Mouse (Mus musculus): Measurements from ENCODE around the gene Gpcpd1. TPM values are rescaled to one million over a fixed set of nuclear protein-coding genes. Genes with fewer than 3 reads are reported as not detected.

Gene Gpcpd1
- polyA plus RNA-seq (2015; fragmentation: Nextera tagmentation; extraction: Ambion mirVana) = 64.7 and 73.0 TPM in 2 replicates

GRCm38 (mm10) chr2:132587240-132587779 lies at the start of gene Gpcpd1:
Gene Gpcpd1 (minus strand): TSS chr2:132587729.
- Histone ChIP-seq H3K27me3 (no peaks in the 10 kb centered on the region), H3K4me1 (replicated peaks) (peaks cover 3% of the 10 kb centered on the region; the same call in 1 of the 2 replicates), H3K9ac (no peak within 1 kb of the TSS), H3K27ac (replicated peaks) (no peak within 1 kb of the TSS), H3K9me3 (replicated peaks) (no peaks in the 10 kb centered on the region), H3K4me3 (replicated peaks) (no peak within 1 kb of the TSS), H3K4me2 (no peak within 1 kb of the TSS), H3K36me3 (replicated peaks) (no peaks in the 10 kb centered on the region)
- no peak for ATAC-seq (ENCODE audit: insufficient read depth)
- 75% methylated on average over 7 of the region's 7 CpGs for WGBS (ENCODE audit: insufficient replicate concordance)

GRCm38 (mm10) chr2:132636534-132636933 lies 49.0 kb upstream of the Gpcpd1 start:
- no peak for ATAC-seq (ENCODE audit: insufficient read depth)
- Histone ChIP-seq H3K9me3 (replicated peaks) (no peaks in the 10 kb centered on the region), H3K4me3 (replicated peaks) (no peak overlapping the region), H3K36me3 (replicated peaks) (no peaks in the 10 kb centered on the region), H3K9ac (no peak overlapping the region), H3K4me2 (no peak overlapping the region), H3K27ac (replicated peaks) (no peak overlapping the region), H3K4me1 (replicated peaks) (peaks cover 11% of the 10 kb centered on the region), H3K27me3 (no peaks in the 10 kb centered on the region)
- WGBS (ENCODE audit: insufficient replicate concordance) = 63% methylated on average over 1 of the region's 1 CpGs

- Histone ChIP-seq H3K4me3 (replicated peaks) (no peak overlapping the region), H3K9me3 (replicated peaks) (no peaks in the 10 kb centered on the region), H3K27me3 (no peaks in the 10 kb centered on the region), H3K36me3 (replicated peaks) (no peaks in the 10 kb centered on the region), H3K27ac (replicated peaks) (no peak overlapping the region), H3K4me1 (replicated peaks) (no peaks in the 10 kb centered on the region), H3K4me2 (no peak overlapping the region), H3K9ac (no peak overlapping the region)
- WGBS (ENCODE audit: insufficient replicate concordance) = 71% methylated on average over 2 of the region's 2 CpGs
- ATAC-seq (ENCODE audit: insufficient read depth) = no peak
Observed at GRCm38 (mm10) chr2:132628626-132629025, 41.1 kb upstream of the Gpcpd1 start.

- ATAC-seq (ENCODE audit: insufficient read depth) = no peak
- H3K36me3 ChIP-seq (replicated peaks) = no peaks in the 10 kb centered on the region
- no peak overlapping the region for H3K9ac ChIP-seq
- no peaks in the 10 kb centered on the region for H3K9me3 ChIP-seq (replicated peaks)
- H3K27me3 ChIP-seq = no peaks in the 10 kb centered on the region
- H3K4me3 ChIP-seq (replicated peaks) = no peak overlapping the region
- WGBS (ENCODE audit: insufficient replicate concordance) = 64% methylated on average over 1 of the region's 1 CpGs
- no peaks in the 10 kb centered on the region for H3K4me1 ChIP-seq (replicated peaks)
- no peak overlapping the region for H3K4me2 ChIP-seq
- no peak overlapping the region for H3K27ac ChIP-seq (replicated peaks)
Observed at GRCm38 (mm10) chr2:132623092-132623491, 35.6 kb upstream of the Gpcpd1 start.

GRCm38 (mm10) chr2:132617693-132618092 lies 30.2 kb upstream of the Gpcpd1 start:
- H3K4me2 ChIP-seq = no peak overlapping the region
- no peaks in the 10 kb centered on the region for H3K9me3 ChIP-seq (replicated peaks)
- H3K9ac ChIP-seq = no peak overlapping the region
- ATAC-seq (ENCODE audit: insufficient read depth) = no peak
- H3K4me3 ChIP-seq (replicated peaks) = no peak overlapping the region
- no peak overlapping the region for H3K27ac ChIP-seq (replicated peaks)
- H3K27me3 ChIP-seq = no peaks in the 10 kb centered on the region
- WGBS (ENCODE audit: insufficient replicate concordance) = 53% methylated on average over 3 of the region's 3 CpGs
- no peaks in the 10 kb centered on the region for H3K4me1 ChIP-seq (replicated peaks)
- no peaks in the 10 kb centered on the region for H3K36me3 ChIP-seq (replicated peaks)

GRCm38 (mm10) chr2:132613581-132614188 lies 26.2 kb upstream of the Gpcpd1 start:
- no peaks in the 10 kb centered on the region for H3K36me3 ChIP-seq (replicated peaks)
- 40% methylated on average over 5 of the region's 5 CpGs for WGBS (ENCODE audit: insufficient replicate concordance)
- no peak overlapping the region for H3K9ac ChIP-seq
- no peaks in the 10 kb centered on the region for H3K27me3 ChIP-seq
- H3K4me2 ChIP-seq = no peak overlapping the region
- no peak overlapping the region for H3K4me3 ChIP-seq (replicated peaks)
- ATAC-seq (ENCODE audit: insufficient read depth) = no peak
- H3K9me3 ChIP-seq (replicated peaks) = no peaks in the 10 kb centered on the region
- H3K27ac ChIP-seq (replicated peaks) = no peak overlapping the region
- no peaks in the 10 kb centered on the region for H3K4me1 ChIP-seq (replicated peaks)

- no peak for ATAC-seq (ENCODE audit: insufficient read depth)
- H3K9me3 ChIP-seq (replicated peaks) = no peaks in the 10 kb centered on the region
- H3K4me2 ChIP-seq = no peak overlapping the region
- WGBS (ENCODE audit: insufficient replicate concordance) = 71% methylated on average over 4 of the region's 4 CpGs
- H3K27me3 ChIP-seq = no peaks in the 10 kb centered on the region
- H3K9ac ChIP-seq = no peak overlapping the region
- no peaks in the 10 kb centered on the region for H3K36me3 ChIP-seq (replicated peaks)
- no peak overlapping the region for H3K27ac ChIP-seq (replicated peaks)
- peaks cover 7% of the 10 kb centered on the region; the same call in 1 of the 2 replicates for H3K4me1 ChIP-seq (replicated peaks)
- no peak overlapping the region for H3K4me3 ChIP-seq (replicated peaks)
Observed at GRCm38 (mm10) chr2:132611551-132612233, 24.2 kb upstream of the Gpcpd1 start.

GRCm38 (mm10) chr2:132607141-132608093 lies 19.9 kb upstream of the Gpcpd1 start:
- H3K4me3 ChIP-seq (replicated peaks) = no peak overlapping the region
- ATAC-seq (ENCODE audit: insufficient read depth) = no peak
- WGBS (ENCODE audit: insufficient replicate concordance) = 39% methylated on average over 10 of the region's 10 CpGs

GRCm38 (mm10) chr2:132605795-132606563 lies 18.4 kb upstream of the Gpcpd1 start:
- WGBS (ENCODE audit: insufficient replicate concordance) = 49% methylated on average over 5 of the region's 5 CpGs
- Histone ChIP-seq H3K27me3 (no peaks in the 10 kb centered on the region), H3K4me2 (no peak overlapping the region)

More at GRCm38 (mm10) chr2:132607141-132608093, 19.9 kb upstream of the Gpcpd1 start:
- Histone ChIP-seq H3K9me3 (replicated peaks) (no peaks in the 10 kb centered on the region), H3K27ac (replicated peaks) (no peak overlapping the region), H3K9ac (no peak overlapping the region), H3K4me1 (replicated peaks) (peaks cover 7% of the 10 kb centered on the region; the same call in 1 of the 2 replicates), H3K4me2 (no peak overlapping the region), H3K36me3 (replicated peaks) (no peaks in the 10 kb centered on the region), H3K27me3 (no peaks in the 10 kb centered on the region)

GRCm38 (mm10) chr2:132604922-132605321 lies 17.4 kb upstream of the Gpcpd1 start:
- ATAC-seq (ENCODE audit: insufficient read depth) = no peak
- Histone ChIP-seq H3K27me3 (no peaks in the 10 kb centered on the region), H3K9me3 (replicated peaks) (no peaks in the 10 kb centered on the region), H3K27ac (replicated peaks) (no peak overlapping the region), H3K9ac (no peak overlapping the region), H3K4me1 (replicated peaks) (peaks cover 7% of the 10 kb centered on the region; the same call in 1 of the 2 replicates), H3K36me3 (replicated peaks) (no peaks in the 10 kb centered on the region), H3K4me2 (no peak overlapping the region), H3K4me3 (replicated peaks) (no peak overlapping the region)
- 72% methylated on average over 4 of the region's 4 CpGs for WGBS (ENCODE audit: insufficient replicate concordance)

More at GRCm38 (mm10) chr2:132605795-132606563, 18.4 kb upstream of the Gpcpd1 start:
- H3K9me3 ChIP-seq (replicated peaks) = no peaks in the 10 kb centered on the region
- no peak overlapping the region for H3K27ac ChIP-seq (replicated peaks)
- no peak overlapping the region for H3K9ac ChIP-seq
- H3K4me3 ChIP-seq (replicated peaks) = no peak overlapping the region
- no peaks in the 10 kb centered on the region for H3K36me3 ChIP-seq (replicated peaks)
- ATAC-seq (ENCODE audit: insufficient read depth) = no peak
- peaks cover 7% of the 10 kb centered on the region; the same call in 1 of the 2 replicates for H3K4me1 ChIP-seq (replicated peaks)

All from liver, embryonic 15.5 days (tissue).